Mouse (Mus musculus) kidney, postnatal 0 days (tissue): ENCODE results near the gene Large2. TPM values are rescaled to one million over a fixed set of nuclear protein-coding genes. Genes with fewer than 3 reads are reported as not detected.

Source experiments
- ATAC-seq: fragments of 200-750 bp; cut with Nextera tagmentation; replicated peaks from 2 replicates; pipeline ENCODE4 v1.8.0; 2017; ENCODE audit warnings: low read depth, moderate number of reproducible peaks, moderate TSS enrichment, moderate library complexity; ENCODE audit not compliant: low FRiP score
- DNase-seq: peaks from one replicate; pipeline ENCODE4 v3.0.0-alpha.2; 2016; ENCODE audit warnings: low spot score
- H3K27ac ChIP-seq: fragments of 300-500 bp; sonication (generic); 2 replicates; pipeline ENCODE4 v1.5.1; 2014; ENCODE audit warnings: mild to moderate bottlenecking
- H3K27me3 ChIP-seq: fragments of 300-500 bp; sonication (generic); 2 replicates; pipeline ENCODE4 v1.6.1; 2014; ENCODE audit warnings: low read length, mixed read lengths; ENCODE audit not compliant: insufficient read depth
- H3K36me3 ChIP-seq: fragments of 300-500 bp; sonication (generic); 2 replicates; pipeline ENCODE4 v1.6.1; 2014; ENCODE audit warnings: low read length, mixed read lengths; ENCODE audit not compliant: insufficient read depth
- H3K4me1 ChIP-seq: fragments of 300-500 bp; sonication (generic); replicated peaks from 2 replicates; pipeline ENCODE4 v1.6.1; 2014; ENCODE audit warnings: antibody characterized with exemption, low read length, mixed read lengths; ENCODE audit not compliant: insufficient read depth
- H3K4me2 ChIP-seq: fragments of 300-500 bp; sonication (generic); 2 replicates; pipeline ENCODE4 v1.6.1; 2014; ENCODE audit warnings: mild to moderate bottlenecking, low read length, moderate library complexity, mixed read lengths
- H3K4me3 ChIP-seq: fragments of 300-500 bp; sonication (generic); replicated peaks from 2 replicates; pipeline ENCODE4 v1.5.1; 2014; ENCODE audit warnings: low read depth, low read length
- H3K9ac ChIP-seq: fragments of 300-500 bp; sonication (generic); 2 replicates; pipeline ENCODE4 v1.6.1; 2014; ENCODE audit warnings: low read depth, low read length
- H3K9me3 ChIP-seq: fragments of 300-500 bp; sonication (generic); replicated peaks from 2 replicates; pipeline ENCODE4 v1.6.1; 2016; ENCODE audit warnings: low read length, inconsistent platforms, mixed read lengths
- CTCF ChIP-seq: IDR thresholded peaks from 2 replicates; pipeline ENCODE4 v1.5.1; 2016; ENCODE audit warnings: antibody characterized with exemption, low read depth, mild to moderate bottlenecking, moderate library complexity
- WGBS: fragments of 180-500 bp; shearing (Covaris S2); extraction: QIAGEN DNeasy Blood & Tissue Kit; methylation state at CpG from one replicate; pipeline ENCODE4 v1.1.7; 2014; 5-methylcytosine and 5-hydroxymethylcytosine counted together
- polyA plus RNA-seq: library from polyadenylated mRNA; unstranded; fragments of >200 nt; fragmentation: Nextera tagmentation; extraction: Ambion mirVana; gene quantifications from 2 replicates; pipeline ENCODE4 v1.2.1, GENCODE M21; 2015

The Large2 gene
- polyA plus RNA-seq, 1 experiment from 2014 or later: 30.6 TPM

DNA sequence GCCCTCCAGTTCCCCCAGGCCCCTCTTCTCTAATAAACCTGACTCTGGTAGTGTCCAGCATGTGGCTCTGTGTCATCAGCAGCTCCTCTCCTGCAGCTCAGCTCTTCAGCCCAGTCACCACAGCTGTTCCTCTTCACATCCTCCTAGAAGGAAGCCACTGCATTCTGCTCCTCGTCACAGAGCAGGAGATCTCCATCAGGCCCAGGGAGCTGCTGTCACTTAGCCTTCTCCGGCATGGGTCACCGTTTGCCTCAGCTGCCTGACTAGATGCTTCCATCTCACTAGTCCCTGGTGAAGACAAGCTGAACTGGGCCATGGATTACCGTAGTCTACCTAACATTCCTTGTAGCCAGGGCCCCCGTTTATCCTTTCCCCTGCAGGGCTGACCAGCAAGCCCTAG lies 6.5 kb upstream of the Large2 start:
- H3K4me3 ChIP-seq: no peak overlapping the region
- no peak for TF ChIP-seq CTCF
- peaks cover 51% of the 10 kb centered on the region for H3K36me3 ChIP-seq

DNA sequence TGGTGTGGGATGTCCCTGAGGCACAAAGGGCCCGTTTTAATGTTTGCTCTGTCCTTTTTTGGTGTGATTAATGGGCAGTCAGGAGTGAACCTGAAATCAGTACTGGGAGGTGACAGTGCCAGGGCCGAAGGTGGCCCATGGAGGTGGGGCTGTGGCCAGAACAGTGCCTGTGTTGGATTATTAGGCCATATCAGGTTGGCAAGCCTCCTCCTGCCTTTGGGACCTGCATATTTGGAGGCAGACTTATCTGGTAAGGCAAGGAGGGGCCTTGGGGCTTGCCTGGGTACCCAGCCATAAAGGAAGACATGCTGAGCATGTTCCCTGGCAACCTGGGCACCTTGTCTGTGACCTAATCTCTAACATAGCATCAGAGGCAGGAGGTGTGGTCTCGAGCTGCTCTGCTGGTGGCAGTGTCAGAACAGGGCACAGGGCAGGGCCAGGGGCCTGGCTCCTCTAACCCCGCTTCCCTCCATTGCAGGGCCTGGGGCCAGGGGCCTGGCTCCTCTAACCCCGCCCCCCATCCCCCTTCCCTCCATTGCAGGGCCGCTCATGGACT lies 5.9 kb upstream of the Large2 start:
- Histone ChIP-seq H3K27me3 (no peaks in the 10 kb centered on the region), H3K9ac (no peak overlapping the region), H3K36me3 (peaks cover 49% of the 10 kb centered on the region), H3K4me3 (no peak overlapping the region), H3K4me2 (no peak overlapping the region), H3K9me3 (no peaks in the 10 kb centered on the region), H3K27ac (no peak overlapping the region), H3K4me1 (peaks cover 8% of the 10 kb centered on the region)
- WGBS: 68% methylated on average over 6 of the region's 6 CpGs
- TF ChIP-seq CTCF: no peak
- DNase-seq (no peak), ATAC-seq (no peak)

More for the DNA sequence above, 6.5 kb upstream of the Large2 start:
- DNase-seq (peak; percentile 50), ATAC-seq (no peak)
- no peak overlapping the region for H3K27ac ChIP-seq
- WGBS: 70% methylated on average over 5 of the region's 5 CpGs
- no peak overlapping the region for H3K9ac ChIP-seq
- no peaks in the 10 kb centered on the region for H3K27me3 ChIP-seq
- H3K4me1 ChIP-seq: peaks cover 2% of the 10 kb centered on the region
- no peak overlapping the region for H3K4me2 ChIP-seq
- H3K9me3 ChIP-seq: no peaks in the 10 kb centered on the region

DNA sequence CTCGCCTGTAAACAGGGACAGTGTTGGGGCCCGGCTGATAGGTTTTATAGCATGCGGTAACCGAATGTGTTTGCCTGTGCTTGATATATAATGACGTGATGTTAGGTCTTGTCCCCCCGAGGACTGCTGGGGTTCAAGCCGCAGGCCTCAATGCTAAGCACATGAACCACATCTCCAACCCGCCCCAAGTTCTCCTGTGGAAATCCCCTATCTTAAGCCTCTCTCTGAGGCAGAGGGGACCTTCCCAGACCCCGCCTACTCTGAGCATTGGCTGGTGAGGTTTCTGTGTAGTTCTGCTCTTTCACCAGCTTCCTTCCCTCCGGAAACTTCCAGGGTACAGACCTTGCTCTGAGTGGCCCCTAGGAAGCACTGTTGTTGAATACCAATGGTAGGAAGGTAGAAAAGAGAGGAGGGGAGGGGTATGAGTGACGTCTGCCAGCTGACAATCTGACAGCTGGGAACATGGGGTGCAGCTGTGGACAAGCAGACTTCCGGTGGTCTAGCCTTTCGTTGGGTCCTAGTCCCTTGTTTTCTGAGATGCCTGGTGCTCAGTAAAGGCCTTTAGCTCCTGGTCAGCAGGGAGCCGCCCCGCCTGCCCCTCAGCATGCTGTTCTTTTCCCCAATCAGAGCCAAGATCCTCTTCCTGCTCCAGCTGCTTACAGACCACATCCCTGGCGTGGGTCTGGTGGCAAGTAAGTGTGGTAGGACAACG lies 5.3 kb upstream of the Large2 start:
- Histone ChIP-seq H3K9me3 (no peaks in the 10 kb centered on the region), H3K36me3 (peaks cover 43% of the 10 kb centered on the region), H3K27me3 (no peaks in the 10 kb centered on the region), H3K27ac (no peak overlapping the region), H3K4me3 (no peak overlapping the region), H3K4me2 (no peak overlapping the region), H3K9ac (no peak overlapping the region), H3K4me1 (peaks cover 8% of the 10 kb centered on the region)
- DNase-seq (no peak), ATAC-seq (no peak)
- WGBS: 73% methylated on average over 17 of the region's 17 CpGs
- no peak for TF ChIP-seq CTCF

GRCm38 (mm10) chr2:92377320-92377719 lies 2.7 kb upstream of the Large2 start:
- no peak for ATAC-seq
- H3K4me1 ChIP-seq: peaks cover 16% of the 10 kb centered on the region
- no peak overlapping the region for H3K4me3 ChIP-seq
- 95% methylated on average over 7 of the region's 7 CpGs for WGBS
- no peak overlapping the region for H3K4me2 ChIP-seq
- no peaks in the 10 kb centered on the region for H3K27me3 ChIP-seq
- DNase-seq: no peak
- H3K27ac ChIP-seq: no peak overlapping the region
- H3K9me3 ChIP-seq: no peaks in the 10 kb centered on the region
- peaks cover 36% of the 10 kb centered on the region for H3K36me3 ChIP-seq
- no peak overlapping the region for H3K9ac ChIP-seq
- TF ChIP-seq CTCF: no peak

- no peak for ATAC-seq
- 85% methylated on average over 6 of the region's 6 CpGs for WGBS
Observed at GRCm38 (mm10) chr2:92376300-92376699, 1.6 kb upstream of the Large2 start.

GRCm38 (mm10) chr2:92375788-92376187 lies 1.1 kb upstream of the Large2 start:
- Histone ChIP-seq H3K27me3 (no peaks in the 10 kb centered on the region), H3K4me3 (peak overlapping the region; percentile 53), H3K9ac (peak overlapping the region; percentile 75), H3K9me3 (no peaks in the 10 kb centered on the region), H3K36me3 (peaks cover 22% of the 10 kb centered on the region), H3K27ac (peak overlapping the region; percentile 97), H3K4me1 (peaks cover 25% of the 10 kb centered on the region), H3K4me2 (peak overlapping the region; percentile 69)
- DNase-seq (no peak), ATAC-seq (no peak)
- whole genome bisulfite sequencing: 7% methylated on average over 10 of the region's 10 CpGs
- no peak for TF ChIP-seq CTCF

More at GRCm38 (mm10) chr2:92376300-92376699, 1.6 kb upstream of the Large2 start:
- no peaks in the 10 kb centered on the region for H3K9me3 ChIP-seq
- H3K27me3 ChIP-seq: no peaks in the 10 kb centered on the region
- peaks cover 27% of the 10 kb centered on the region for H3K36me3 ChIP-seq
- H3K9ac ChIP-seq: peak overlapping the region; percentile 75
- TF ChIP-seq CTCF: no peak
- H3K27ac ChIP-seq: no peak overlapping the region
- H3K4me3 ChIP-seq: peak overlapping the region; percentile 53; the same call in 1 of the 2 replicates
- H3K4me1 ChIP-seq: peaks cover 21% of the 10 kb centered on the region
- H3K4me2 ChIP-seq: peak overlapping the region; percentile 69
- no peak for DNase-seq
